Mouse (Mus musculus) G1E-ER4 (cell line): ENCODE data around the gene Gpc2. TPM values are rescaled to one million over a fixed set of nuclear protein-coding genes. Genes with fewer than 3 reads are reported as not detected.

Experiments used
- GATA1 ChIP-seq: IDR thresholded peaks from one replicate; pipeline ENCODE4 v1.8.0; 2012; ENCODE audit warnings: low read length, inconsistent platforms
- polyA plus RNA-seq: library from polyadenylated mRNA; stranded (reverse); fragments of >175 nt; gene quantifications from 2 replicates; pipeline ENCODE4 v1.2.3, GENCODE M21; 2012

The Gpc2 gene
- polyA plus RNA-seq, 1 experiment, result not detected

DNA sequence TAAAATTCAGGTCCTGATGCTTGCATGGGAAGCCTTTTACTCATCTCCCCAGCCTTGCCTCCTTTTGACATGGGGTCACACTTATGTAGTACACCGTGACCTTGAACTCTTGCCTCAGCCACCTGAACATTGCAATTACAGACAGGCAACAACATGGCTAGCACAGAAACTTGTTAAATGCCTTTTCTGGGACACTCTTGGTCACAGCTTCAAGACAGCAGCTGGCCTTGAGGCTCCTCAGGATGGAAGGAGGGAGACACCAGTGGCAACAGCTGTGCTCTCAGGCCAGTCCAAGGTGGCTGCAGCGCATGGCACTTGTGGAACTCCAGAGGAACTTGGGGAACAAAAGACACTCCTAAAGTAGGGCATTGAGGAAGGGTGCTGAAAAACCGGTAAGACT is 12.7 kb downstream of the Gpc2 start:
- TF ChIP-seq GATA1, result no peak

DNA sequence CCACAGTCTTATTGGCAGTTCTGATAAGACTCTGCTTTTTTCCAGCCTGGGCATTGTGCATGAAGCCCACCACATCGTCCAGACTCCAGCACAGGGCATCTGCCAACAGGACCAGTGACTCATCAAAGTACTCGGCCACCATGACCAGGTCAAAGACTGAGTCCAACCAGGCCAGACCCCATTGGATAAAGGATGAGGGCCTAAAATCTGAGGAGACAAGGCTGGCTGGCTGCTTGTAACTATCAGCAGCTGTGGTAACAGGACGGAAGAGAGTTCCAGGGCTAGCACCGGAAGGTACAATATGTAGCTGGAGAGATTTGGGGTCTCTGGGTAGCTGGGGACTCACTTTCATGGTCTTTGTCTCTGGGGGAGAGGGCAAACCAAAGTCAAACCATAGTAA is 14.1 kb downstream of the Gpc2 start:
- no peak for TF ChIP-seq GATA1

DNA sequence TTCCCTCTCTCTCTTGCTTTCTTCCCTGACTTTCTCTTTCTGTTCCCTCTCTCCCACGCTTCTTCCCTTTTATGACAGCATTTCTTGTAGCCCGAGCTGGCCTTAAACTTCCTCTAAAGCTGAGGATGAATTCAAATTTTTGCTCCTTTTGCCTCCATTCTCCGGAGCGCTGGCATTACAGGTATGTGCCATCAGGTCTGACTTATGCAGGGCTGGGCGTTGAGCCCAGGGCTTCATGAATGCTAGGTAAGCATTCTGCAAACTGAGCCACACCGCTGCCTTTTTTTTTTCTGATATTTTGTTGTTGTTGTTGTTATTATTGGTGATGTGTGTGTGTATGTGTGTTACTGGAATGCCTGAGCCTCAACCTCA is 15.6 kb downstream of the Gpc2 start:
- TF ChIP-seq GATA1, result no peak

GRCm38 (mm10) chr5:138263260-138264206 is 16.3 kb downstream of the Gpc2 start, which contains the start of gene BC037034:
TSS of gene BC037034 (minus strand) at chr5:138264033.
- no peak for TF ChIP-seq GATA1

DNA sequence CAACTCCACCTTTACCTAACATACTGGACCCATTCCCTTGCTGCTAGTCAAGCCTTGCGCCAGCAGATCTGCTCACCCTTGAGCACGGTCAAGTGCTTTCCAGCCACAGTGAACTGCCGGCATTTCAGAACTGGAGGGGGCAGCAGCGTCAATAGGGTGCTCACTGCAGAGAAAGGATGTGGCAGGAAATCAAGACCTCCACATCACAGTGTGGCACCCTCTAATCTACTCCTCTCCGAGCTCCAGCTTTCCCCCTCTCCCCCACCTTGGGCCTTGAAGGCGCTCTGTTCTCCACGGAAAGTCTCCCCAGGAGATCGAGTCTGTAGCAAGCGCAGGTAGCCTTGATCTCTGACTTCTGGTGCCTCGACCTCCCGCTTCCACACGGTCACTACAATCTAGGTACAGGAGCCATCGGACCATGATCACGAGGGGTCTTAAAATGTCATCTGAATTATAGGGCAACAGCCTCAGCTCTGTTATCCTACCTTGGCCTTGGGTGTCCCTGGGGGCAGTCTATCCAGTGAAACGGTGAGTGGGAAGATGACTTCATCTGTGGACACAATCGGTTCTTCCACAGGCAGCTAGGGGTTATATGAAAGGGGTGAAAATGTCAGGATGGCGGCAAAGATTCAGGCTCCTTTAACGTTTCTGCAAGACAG is 17.1 kb downstream of the Gpc2 start:
- no peak for TF ChIP-seq GATA1

GRCm38 (mm10) chr5:138262001-138262400 is 17.8 kb downstream of the Gpc2 start:
- no peak for TF ChIP-seq GATA1

DNA sequence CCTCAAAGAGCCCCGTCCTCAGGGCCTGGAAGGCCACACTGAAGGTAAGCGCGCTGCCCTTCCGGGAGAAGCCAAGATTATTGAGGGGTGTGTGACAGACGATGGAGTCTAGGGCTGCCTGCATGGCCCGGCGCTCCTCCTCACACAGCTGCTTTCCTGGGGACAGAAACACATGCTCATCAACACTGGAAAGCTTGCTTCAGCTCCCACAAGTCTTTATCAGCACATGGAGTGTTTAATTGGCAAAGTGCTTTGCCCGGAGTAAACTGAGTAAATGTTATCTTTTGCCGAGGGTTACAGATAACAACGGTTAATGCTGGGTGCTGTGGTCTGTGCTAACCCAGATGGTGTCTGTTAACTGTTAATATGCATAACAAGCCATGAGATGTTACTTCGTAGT is 19.0 kb downstream of the Gpc2 start:
- peak; percentile 96 for TF ChIP-seq GATA1

GRCm38 (mm10) chr5:138260051-138260450 is 19.8 kb downstream of the Gpc2 start:
- TF ChIP-seq GATA1, result no peak

GRCm38 (mm10) chr5:138258993-138259392 is 20.8 kb downstream of the Gpc2 start:
- TF ChIP-seq GATA1, result no peak

- TF ChIP-seq GATA1, result no peak
These were observed 21.3 kb downstream of the Gpc2 start for GRCm38 (mm10) chr5:138258542-138258941.

DNA sequence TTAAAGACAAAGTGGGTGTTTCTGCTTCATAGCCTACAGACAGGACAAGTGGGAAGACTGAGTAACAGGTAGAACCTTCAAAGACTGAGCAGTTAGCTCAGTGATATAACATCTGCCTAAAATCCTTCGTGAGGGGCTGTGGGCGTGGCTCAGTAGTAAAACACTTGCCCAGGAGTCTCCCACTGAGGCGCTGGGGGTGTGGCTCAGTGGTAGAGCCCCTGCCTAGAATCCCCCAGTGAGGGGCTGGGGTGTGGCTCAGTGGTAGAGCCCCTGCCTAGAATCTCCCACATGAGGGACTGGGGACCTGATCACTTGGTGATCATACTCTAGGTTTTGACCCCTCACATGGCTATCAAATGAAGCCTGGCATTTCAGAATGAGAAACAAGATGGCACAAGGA is 21.7 kb downstream of the Gpc2 start:
- TF ChIP-seq GATA1, result no peak

DNA sequence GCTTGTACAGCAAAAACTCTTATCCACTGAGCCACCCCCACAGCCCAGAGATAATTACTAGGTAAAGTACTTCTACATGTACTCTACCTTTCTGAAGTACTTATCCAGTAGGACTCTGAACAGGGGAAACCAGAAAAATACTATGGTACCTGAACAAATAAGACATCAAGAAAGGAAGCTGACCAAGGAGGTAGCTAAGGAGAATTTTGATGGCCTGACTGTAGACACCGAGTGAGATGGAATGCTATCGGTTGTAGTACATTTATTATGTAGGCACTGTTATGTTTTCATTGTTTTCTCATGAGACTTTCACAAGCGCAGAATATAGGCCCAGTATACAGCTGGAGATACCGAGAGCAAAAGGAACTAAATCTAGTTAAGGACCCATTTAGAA is 22.2 kb downstream of the Gpc2 start:
- TF ChIP-seq GATA1, result no peak

- TF ChIP-seq GATA1, result no peak
These were observed 22.7 kb downstream of the Gpc2 start for GRCm38 (mm10) chr5:138256966-138257584.

DNA sequence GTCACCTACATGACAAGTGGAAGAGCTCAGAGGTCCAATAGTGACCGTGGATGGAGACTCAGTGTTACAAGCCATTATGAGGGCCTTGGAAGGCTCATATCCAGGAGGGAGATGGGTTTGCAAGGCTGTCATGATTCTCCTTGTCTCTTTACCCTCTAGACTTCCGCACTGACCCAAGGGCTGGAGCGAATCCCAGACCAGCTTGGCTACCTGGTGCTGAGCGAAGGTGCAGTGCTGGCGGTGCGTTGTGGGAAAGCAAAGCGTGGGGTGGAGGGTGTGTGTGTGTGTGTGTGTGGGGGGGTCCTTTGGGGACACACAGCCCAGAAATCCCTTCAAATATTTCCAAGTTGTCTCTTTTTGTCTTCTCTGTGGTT is 23.7 kb downstream of the Gpc2 start:
- TF ChIP-seq GATA1, result no peak

GRCm38 (mm10) chr5:138255353-138256093 is 24.3 kb downstream of the Gpc2 start, which contains the start of gene Lamtor4:
TSS of gene Lamtor4 (plus strand) at chr5:138255482.
- no peak for TF ChIP-seq GATA1

DNA sequence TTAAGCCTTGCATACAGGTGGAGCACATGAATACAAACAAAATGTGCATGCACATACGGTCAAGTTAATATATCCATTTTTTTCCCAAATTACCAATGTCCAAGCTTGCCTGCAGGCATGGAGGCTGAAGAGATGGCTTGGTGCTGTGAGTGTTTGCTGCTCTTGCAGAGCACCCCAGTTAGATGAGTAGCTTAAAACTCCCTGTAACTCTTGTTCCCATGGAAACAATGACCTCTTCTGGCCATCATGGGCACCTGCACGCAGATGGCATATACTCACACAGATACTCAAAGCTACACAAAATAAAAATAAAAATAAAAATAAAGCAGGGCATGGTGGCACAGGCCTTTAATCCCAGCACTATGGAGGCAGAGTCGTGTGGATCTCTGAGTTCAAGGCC is 26.7 kb downstream of the Gpc2 start:
- TF ChIP-seq GATA1, result no peak

- no peak for TF ChIP-seq GATA1
These were observed 28.7 kb downstream of the Gpc2 start for GRCm38 (mm10) chr5:138251144-138251543.
